9 mouse cellular contexts compared by ENCODE assay signal in the genomic region with DNA sequence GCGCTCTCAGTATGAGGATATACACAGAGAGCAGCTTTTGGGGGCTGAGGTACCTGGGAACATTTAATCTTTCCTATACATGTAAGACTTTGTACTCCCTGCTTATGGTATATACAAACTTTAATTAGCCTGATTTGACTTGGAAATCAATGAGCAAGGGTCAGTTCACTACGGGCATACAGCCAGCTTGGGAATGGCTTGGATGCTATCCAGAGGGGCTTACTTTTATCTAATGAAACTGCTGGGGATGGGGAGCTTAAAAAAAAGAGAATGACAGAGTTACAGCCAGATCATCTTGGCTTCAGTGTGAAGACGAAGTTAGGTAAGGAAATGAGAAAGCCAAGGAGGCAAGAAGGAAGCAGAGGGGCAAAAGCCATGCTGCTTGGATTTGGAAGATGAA. TPM values are rescaled to one million over a fixed set of nuclear protein-coding genes. Genes with fewer than 3 reads are reported as not detected.
DNase-seq lines count a peak whose midpoint lies in the region; ATAC-seq lines count a peak whose summit lies in the region.
"Had no signal": no experiment of that assay in that cellular context is flagged by ENCODE, and none has a peak within 500 bp of the region (broad histone marks: within the 10 kb centered on the region; RNA-seq: fewer than 3 reads in every experiment).

No protein-coding gene starts in this region.

- DNase-seq in hindbrain, embryonic 11.5 days (ENCODE audit: low spot score): no peak
- no peak for DNase-seq in adrenal gland, postnatal 14 days
- no peak for DNase-seq in lung, postnatal 10 days
- DNase-seq in layer of hippocampus, postnatal 36 days: no peak

- peak overlapping the region; percentile 57 for H3K4me3 ChIP-seq in megakaryocyte, embryonic 14.5 days (replicated peaks)
- H3K4me3 ChIP-seq in hindbrain, embryonic 11.5 days (ENCODE audit: low read depth, low read length): peak overlapping the region; percentile 27
- H3K4me3 ChIP-seq in limb, embryonic 12.5 days (replicated peaks): peak overlapping the region; percentile 27
- peak overlapping the region; percentile 21 for H3K4me3 ChIP-seq in stomach, embryonic 15.5 days (replicated peaks)

- peaks cover 19% of the 10 kb centered on the region for H3K36me3 ChIP-seq in megakaryocyte, embryonic 14.5 days (replicated peaks; ENCODE audit: low read length)
- H3K36me3 ChIP-seq in hindbrain, embryonic 11.5 days (ENCODE audit: control insufficient read depth, insufficient read depth, low read length): 0 out of 2 replicates have a peak, but pooled peaks cover 3% of the 10 kb centered on the region
- peaks cover 10% of the 10 kb centered on the region for H3K36me3 ChIP-seq in limb, embryonic 12.5 days
- peaks cover 9% of the 10 kb centered on the region for H3K36me3 ChIP-seq in stomach, embryonic 15.5 days

- 47% methylated on average over 3 of the region's 3 CpGs for WGBS in hindbrain, embryonic 11.5 days
- WGBS in limb, embryonic 12.5 days: 57% methylated on average over 3 of the region's 3 CpGs
- WGBS in stomach, embryonic 15.5 days: 38% methylated on average over 3 of the region's 3 CpGs

- H3K4me2 ChIP-seq in hindbrain, embryonic 11.5 days (replicated peaks; ENCODE audit: low read depth, low read length): peak overlapping the region; percentile 43
- peak overlapping the region; percentile 59 for H3K4me2 ChIP-seq in limb, embryonic 12.5 days
- H3K4me2 ChIP-seq in stomach, embryonic 15.5 days: peak overlapping the region; percentile 44

- no peaks in the 10 kb centered on the region for H3K27me3 ChIP-seq in megakaryocyte, embryonic 14.5 days (replicated peaks)
- H3K27me3 ChIP-seq in hindbrain, embryonic 11.5 days (ENCODE audit: control insufficient read depth, insufficient read depth, low read length): no peaks in the 10 kb centered on the region
- H3K27me3 ChIP-seq in limb, embryonic 12.5 days: no peaks in the 10 kb centered on the region
- no peaks in the 10 kb centered on the region for H3K27me3 ChIP-seq in stomach, embryonic 15.5 days (replicated peaks)

- ATAC-seq in megakaryocyte, adult 5-6 weeks (ENCODE audit: poor library complexity, severe bottlenecking): no peak
- no peak for ATAC-seq in hindbrain, embryonic 11.5 days (ENCODE audit: low FRiP score)
- no peak for ATAC-seq in limb, embryonic 12.5 days (ENCODE audit: insufficient number of reproducible peaks, insufficient read depth, low FRiP score, low TSS enrichment, low read depth)
- ATAC-seq in stomach, embryonic 15.5 days (ENCODE audit: insufficient read depth, low FRiP score, low read depth): no peak

- peaks cover 44% of the 10 kb centered on the region for H3K4me1 ChIP-seq in megakaryocyte, embryonic 14.5 days
- peaks cover 12% of the 10 kb centered on the region for H3K4me1 ChIP-seq in hindbrain, embryonic 11.5 days (replicated peaks; ENCODE audit: control insufficient read depth, insufficient read depth, low read length)
- H3K4me1 ChIP-seq in limb, embryonic 12.5 days (replicated peaks): peaks cover 30% of the 10 kb centered on the region
- H3K4me1 ChIP-seq in stomach, embryonic 15.5 days: peaks cover 22% of the 10 kb centered on the region

- no peaks in the 10 kb centered on the region for H3K9me3 ChIP-seq in megakaryocyte, embryonic 14.5 days
- H3K9me3 ChIP-seq in hindbrain, embryonic 11.5 days (ENCODE audit: control insufficient read depth, low read length): no peaks in the 10 kb centered on the region
- no peaks in the 10 kb centered on the region for H3K9me3 ChIP-seq in limb, embryonic 12.5 days
- no peaks in the 10 kb centered on the region for H3K9me3 ChIP-seq in stomach, embryonic 15.5 days

- H3K27ac ChIP-seq in hindbrain, embryonic 11.5 days (ENCODE audit: low read depth, low read length): no peak overlapping the region
- no peak overlapping the region for H3K27ac ChIP-seq in limb, embryonic 12.5 days
- no peak overlapping the region for H3K27ac ChIP-seq in stomach, embryonic 15.5 days

- peak overlapping the region; percentile 28; the same call in 1 of the 2 replicates for H3K9ac ChIP-seq in hindbrain, embryonic 11.5 days (ENCODE audit: low read depth, low read length)
- 0 out of 2 replicates have a peak overlapping the region, but pooled peaks have one; percentile 27 for H3K9ac ChIP-seq in limb, embryonic 12.5 days (replicated peaks)
- no peak overlapping the region for H3K9ac ChIP-seq in stomach, embryonic 15.5 days

RNA-seq across cellular contexts. Expression of a gene that starts 2.9 kb away (rescaled TPM):
- 0.06 TPM in 1 of 2 replicates, not detected in the other for polyA plus RNA-seq in megakaryocyte, embryonic 14.5 days (2012; ENCODE audit: insufficient read depth, low replicate concordance)
- total RNA-seq in megakaryocyte, adult 5-6 weeks (2015): 7.9 and 10.0 TPM in 2 replicates
- 12.2 and 13.9 TPM in 2 replicates for total RNA-seq in megakaryocyte, adult 5-6 weeks (2017)
- 16.5 and 20.2 TPM in 2 replicates for polyA plus RNA-seq in hindbrain, embryonic 11.5 days (2014; fragmentation: Nextera tagmentation; extraction: Ambion mirVana)
- 13.2 and 13.3 TPM in 2 replicates for polyA plus RNA-seq in limb, embryonic 12.5 days (2016; fragmentation: Nextera tagmentation; extraction: Ambion mirVana)
- 7.8 and 8.7 TPM in 2 replicates for polyA plus RNA-seq in stomach, embryonic 15.5 days (2015; fragmentation: Nextera tagmentation; extraction: Ambion mirVana)
- 34.7 and 36.5 TPM in 2 replicates for total RNA-seq in adrenal gland, postnatal 14 days (2021)
- 10 to 100 TPM; 28.4 to 32.0 TPM for total RNA-seq in layer of hippocampus, postnatal 36 days (2021)

RNA-seq across cellular contexts. Expression of a gene that starts 29.6 kb away (rescaled TPM):
- polyA plus RNA-seq in megakaryocyte, embryonic 14.5 days (2012; ENCODE audit: insufficient read depth, low replicate concordance): 0.20 TPM in 1 of 2 replicates, not detected in the other
- total RNA-seq in megakaryocyte, adult 5-6 weeks (2015): 29.5 and 32.8 TPM in 2 replicates
- total RNA-seq in megakaryocyte, adult 5-6 weeks (2017): 37.9 and 41.0 TPM in 2 replicates
- 25.5 and 31.5 TPM in 2 replicates for polyA plus RNA-seq in hindbrain, embryonic 11.5 days (2014; fragmentation: Nextera tagmentation; extraction: Ambion mirVana)
- polyA plus RNA-seq in limb, embryonic 12.5 days (2016; fragmentation: Nextera tagmentation; extraction: Ambion mirVana): 25.1 and 25.9 TPM in 2 replicates
- 12.9 and 13.7 TPM in 2 replicates for polyA plus RNA-seq in stomach, embryonic 15.5 days (2015; fragmentation: Nextera tagmentation; extraction: Ambion mirVana)
- 7.7 and 8.2 TPM in 2 replicates for total RNA-seq in adrenal gland, postnatal 14 days (2021)
- total RNA-seq in layer of hippocampus, postnatal 36 days (2021): under 1 TPM; 0.66 to 1.00 TPM

RNA-seq across cellular contexts. Expression of a gene that starts 48.1 kb away (rescaled TPM):
- polyA plus RNA-seq in megakaryocyte, embryonic 14.5 days (2012; ENCODE audit: insufficient read depth, low replicate concordance): 0.13 TPM in 1 of 2 replicates, not detected in the other
- total RNA-seq in megakaryocyte, adult 5-6 weeks (2015): not detected in 2 replicates
- total RNA-seq in megakaryocyte, adult 5-6 weeks (2017): not detected in 2 replicates
- 1.8 and 3.0 TPM in 2 replicates for polyA plus RNA-seq in hindbrain, embryonic 11.5 days (2014; fragmentation: Nextera tagmentation; extraction: Ambion mirVana)
- 0.05 and 0.39 TPM in 2 replicates for polyA plus RNA-seq in limb, embryonic 12.5 days (2016; fragmentation: Nextera tagmentation; extraction: Ambion mirVana)
- polyA plus RNA-seq in stomach, embryonic 15.5 days (2015; fragmentation: Nextera tagmentation; extraction: Ambion mirVana): 0.12 and 0.15 TPM in 2 replicates
- not detected in 2 replicates for total RNA-seq in adrenal gland, postnatal 14 days (2021)
- total RNA-seq in layer of hippocampus, postnatal 36 days (2021): under 1 TPM; 0.35 TPM
- polyA plus RNA-seq: gonadal fat pad, adult 2 months had no signal

Comparison
In these comparisons a context has a peak if more than half of its experiments do, and no peak if none do; other contexts are left out.
1. RNA of a gene that starts 29.6 kb away (polyA plus RNA-seq): 25.5 to 31.5 TPM in hindbrain, embryonic 11.5 days, 25.1 to 25.9 TPM in limb, embryonic 12.5 days and 12.9 to 13.7 TPM in stomach, embryonic 15.5 days; 0.20 TPM in megakaryocyte, embryonic 14.5 days; every median in the first group is over 10 times any median in the second.
2. Peak in every context shown above with its lines, with median percentiles within 50 percentile points of each other: H3K4me3 ChIP-seq and H3K4me2 ChIP-seq.